Mouse (Mus musculus) naive thymus-derived CD4-positive, alpha-beta T cell, adult 2 months (primary cell): ENCODE data around the gene Ccdc78.

ENCODE experiments used
- DNase-seq: peaks from one replicate; pipeline ENCODE4 v3.0.0-alpha.2; 2011; ENCODE audit warnings: low read depth

The Ccdc78 gene

GRCm38 (mm10) chr17:25833961-25834594 lies 47.7 kb downstream of the Ccdc78 start:
- peak; percentile 28 for DNase-seq

DNA sequence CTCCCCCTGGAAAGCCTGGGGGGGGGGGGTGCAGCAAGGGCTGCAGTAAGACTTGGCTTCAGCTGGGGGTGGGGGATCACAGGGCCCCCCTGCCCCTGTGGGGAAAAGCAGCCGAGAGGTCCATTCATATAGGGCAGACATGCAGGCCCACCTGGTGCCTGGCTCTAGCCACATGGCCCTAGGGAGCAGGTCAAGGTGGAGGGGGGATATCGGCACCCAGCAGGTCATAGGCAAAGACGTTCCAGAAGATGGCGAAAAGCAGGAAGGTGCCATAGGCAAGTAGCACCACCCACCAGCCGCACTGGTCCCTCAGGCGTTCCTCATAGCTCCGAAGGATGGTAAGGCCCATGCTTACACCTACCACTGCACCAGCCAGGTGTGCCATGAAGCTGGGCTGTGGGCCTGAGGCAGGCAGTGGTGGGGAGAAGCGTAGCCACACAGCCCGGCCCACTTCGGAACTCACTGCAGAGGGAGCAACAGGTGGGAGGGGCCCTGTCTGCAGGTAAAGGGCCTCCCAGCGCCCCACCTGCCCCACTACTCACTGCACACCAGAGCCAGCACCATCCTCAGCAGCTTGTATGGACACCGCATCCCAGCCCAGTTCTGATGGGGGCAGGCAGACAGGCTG lies 48.3 kb downstream of the Ccdc78 start:
- no peak for DNase-seq

DNA sequence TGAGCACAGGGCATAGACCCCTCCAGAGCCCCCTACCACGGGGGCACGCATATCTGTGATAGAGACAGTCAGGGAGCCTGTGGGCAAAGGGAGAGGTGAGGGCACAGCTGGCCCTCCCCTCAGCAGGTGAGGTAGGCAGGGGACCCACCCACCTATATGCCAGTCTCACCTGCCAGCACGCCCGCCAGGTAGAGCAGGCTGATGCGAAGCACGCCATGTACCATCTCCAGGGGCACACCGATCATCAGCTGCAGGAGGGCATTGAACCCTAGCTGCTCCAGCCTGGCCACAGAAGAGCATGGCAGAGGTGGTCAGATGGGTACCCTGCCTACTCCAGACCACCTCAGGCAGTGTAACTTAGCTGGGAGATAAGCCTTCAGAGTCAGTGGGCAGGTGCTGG lies 48.9 kb downstream of the Ccdc78 start:
- no peak for DNase-seq

- no peak for DNase-seq
Measured at GRCm38 (mm10) chr17:25835816-25836215, 49.4 kb downstream of the Ccdc78 start.

DNA sequence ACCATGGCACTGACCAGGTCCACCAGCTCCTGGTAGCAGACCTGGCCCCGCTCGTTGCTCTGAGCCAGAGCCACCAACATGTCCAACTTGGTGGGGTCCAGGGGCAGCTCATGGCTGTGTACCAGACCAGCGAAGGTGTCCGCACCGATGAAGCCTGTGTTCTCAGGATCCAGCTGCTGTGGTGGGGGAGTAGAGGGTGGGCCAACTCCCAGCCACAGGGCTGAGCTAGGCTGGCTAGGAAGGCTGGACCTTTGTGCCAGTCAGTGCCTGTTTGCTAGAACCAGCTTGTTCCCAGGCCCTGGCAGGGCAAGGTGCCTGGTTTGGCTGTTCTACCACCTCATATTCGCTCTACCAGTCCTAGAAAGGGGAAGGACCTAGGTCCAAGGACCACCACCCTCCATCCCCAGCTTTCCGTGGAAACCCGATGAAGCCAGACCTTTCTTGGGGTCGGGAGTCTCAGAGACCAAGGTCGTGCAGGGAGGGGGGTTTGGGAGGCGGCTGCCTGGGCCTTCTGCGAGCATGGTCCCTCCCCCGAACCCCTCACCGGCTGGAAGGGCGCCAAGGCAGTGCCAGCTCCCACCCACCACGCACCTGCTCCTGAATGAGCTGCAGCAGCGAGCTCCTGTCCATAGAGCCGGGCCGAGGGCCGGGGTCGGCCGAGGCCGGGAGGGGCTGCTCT lies 50.2 kb downstream of the Ccdc78 start:
- no peak for DNase-seq

- DNase-seq = peak; percentile 57
Measured at GRCm38 (mm10) chr17:25837076-25837410, 50.7 kb downstream of the Ccdc78 start, which contains the start of gene Rhbdl1. Gene Rhbdl1 (minus strand): TSS chr17:25837295.

GRCm38 (mm10) chr17:25837533-25837932 lies 51.2 kb downstream of the Ccdc78 start:
- peak; percentile 32 for DNase-seq

DNA sequence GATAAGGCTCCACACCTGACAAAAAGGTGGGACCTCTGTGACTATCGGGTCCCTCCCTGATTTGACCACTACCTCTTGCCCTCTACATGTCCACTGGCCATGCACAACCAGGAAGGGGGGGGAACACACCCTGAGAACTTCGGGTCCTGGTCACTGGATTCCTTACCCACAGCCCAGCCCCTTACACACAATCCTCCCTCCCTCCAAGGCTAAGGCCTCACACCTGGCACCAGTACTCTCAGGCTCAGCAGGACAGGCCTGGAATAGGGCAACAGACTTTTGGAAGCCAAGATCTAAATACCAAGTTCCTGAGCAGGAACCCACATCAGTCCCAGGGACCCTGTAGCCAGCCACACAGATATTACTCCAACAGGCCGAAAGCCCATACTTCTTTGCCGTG lies 52.5 kb downstream of the Ccdc78 start:
- DNase-seq = no peak

GRCm38 (mm10) chr17:25839455-25840235 lies 53.3 kb downstream of the Ccdc78 start:
- DNase-seq = no peak
